ENCODE assay signal across 10 mouse cellular contexts in the genomic region with DNA sequence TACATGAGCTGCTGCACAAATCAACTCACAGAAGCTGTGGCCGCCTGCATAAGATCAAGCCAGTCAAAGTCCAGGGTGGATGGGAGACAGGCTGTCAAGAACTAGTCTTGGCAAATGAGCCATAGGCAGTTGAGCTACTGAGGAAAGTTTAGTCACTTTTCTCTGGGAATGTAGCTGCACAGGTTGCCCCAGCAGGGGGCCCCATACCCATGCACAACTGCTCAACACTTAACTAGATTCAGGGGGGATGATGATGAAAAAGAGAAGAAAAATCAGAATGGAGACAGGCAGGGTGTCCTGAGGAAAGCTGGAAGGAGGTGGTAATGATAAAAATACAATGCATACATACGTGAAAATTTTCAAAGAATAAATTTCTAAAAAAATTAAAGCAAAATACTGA. TPM values are rescaled to one million over a fixed set of nuclear protein-coding genes. Genes with fewer than 3 reads are reported as not detected.
DNase-seq lines count a peak whose midpoint lies in the region; ATAC-seq and TF ChIP-seq lines count a peak whose summit lies in the region.
"Had no signal": no experiment of that assay in that cellular context is flagged by ENCODE, and none has a peak within 500 bp of the region (broad histone marks: within the 10 kb centered on the region; RNA-seq: fewer than 3 reads in every experiment).

No protein-coding gene starts in this region.

- no peaks in the 10 kb centered on the region for H3K27me3 ChIP-seq in kidney, adult 2 months (replicated peaks; ENCODE audit: control insufficient read depth, insufficient read depth, low read length)
- no peaks in the 10 kb centered on the region for H3K27me3 ChIP-seq in kidney, embryonic 14.5 days (ENCODE audit: control insufficient read depth, insufficient read depth, low read length)
- no peaks in the 10 kb centered on the region for H3K27me3 ChIP-seq in lung, embryonic 14.5 days (ENCODE audit: insufficient read depth, low read length)
- H3K27me3 ChIP-seq in hindbrain, embryonic 13.5 days: no peaks in the 10 kb centered on the region
- H3K27me3 ChIP-seq: embryonic facial prominence, embryonic 12.5 days; limb, embryonic 15.5 days had no signal

- H3K4me2 ChIP-seq in kidney, embryonic 14.5 days (replicated peaks; ENCODE audit: low read depth, low read length): no peak overlapping the region
- H3K4me2 ChIP-seq in lung, embryonic 14.5 days: no peak overlapping the region
- H3K4me2 ChIP-seq in hindbrain, embryonic 13.5 days: no peak overlapping the region
- H3K4me2 ChIP-seq: embryonic facial prominence, embryonic 12.5 days; limb, embryonic 15.5 days had no signal

- no peak overlapping the region for H3K4me3 ChIP-seq in kidney, adult 2 months (ENCODE audit: insufficient read depth, low read depth, low read length)
- no peak overlapping the region for H3K4me3 ChIP-seq in kidney, embryonic 14.5 days (ENCODE audit: low read length)
- H3K4me3 ChIP-seq in lung, embryonic 14.5 days (ENCODE audit: low read depth, low read length): no peak overlapping the region
- H3K4me3 ChIP-seq in hindbrain, embryonic 13.5 days: no peak overlapping the region
- H3K4me3 ChIP-seq: embryonic facial prominence, embryonic 12.5 days; limb, embryonic 15.5 days had no signal

- ATAC-seq in kidney, embryonic 14.5 days (ENCODE audit: low FRiP score, low TSS enrichment): no peak
- no peak for ATAC-seq in lung, embryonic 14.5 days (ENCODE audit: insufficient read depth)
- ATAC-seq in hindbrain, embryonic 13.5 days (ENCODE audit: low FRiP score): no peak

- no peak overlapping the region for H3K9ac ChIP-seq in kidney, embryonic 14.5 days (ENCODE audit: low read depth, low read length)
- H3K9ac ChIP-seq in lung, embryonic 14.5 days: no peak overlapping the region
- no peak overlapping the region for H3K9ac ChIP-seq in hindbrain, embryonic 13.5 days
- H3K9ac ChIP-seq: embryonic facial prominence, embryonic 12.5 days; limb, embryonic 15.5 days had no signal

- H3K27ac ChIP-seq in kidney, adult 2 months (ENCODE audit: insufficient read depth, low read depth, low read length): no peak overlapping the region
- H3K27ac ChIP-seq in kidney, embryonic 14.5 days (ENCODE audit: low read depth, low read length): no peak overlapping the region
- H3K27ac ChIP-seq in lung, embryonic 14.5 days (ENCODE audit: low read depth): no peak overlapping the region
- no peak overlapping the region for H3K27ac ChIP-seq in hindbrain, embryonic 13.5 days
- H3K27ac ChIP-seq: embryonic facial prominence, embryonic 12.5 days; limb, embryonic 15.5 days had no signal

- TF ChIP-seq POLR2A in kidney, adult 2 months (IDR thresholded peaks at IDR 0.05; ENCODE audit: low read depth, low read length): no peak

- 74% methylated on average over 2 of the region's 2 CpGs for WGBS in kidney, adult 2 months
- WGBS in kidney, embryonic 14.5 days: 89% methylated on average over 2 of the region's 2 CpGs
- WGBS in lung, embryonic 14.5 days: 84% methylated on average over 2 of the region's 2 CpGs
- WGBS in hindbrain, embryonic 13.5 days: 96% methylated on average over 2 of the region's 2 CpGs

- H3K4me1 ChIP-seq in kidney, adult 2 months (ENCODE audit: control insufficient read depth, insufficient read depth, low read length): no peaks in the 10 kb centered on the region
- H3K4me1 ChIP-seq in kidney, embryonic 14.5 days (ENCODE audit: control insufficient read depth, insufficient read depth, low read length): no peaks in the 10 kb centered on the region
- H3K4me1 ChIP-seq in lung, embryonic 14.5 days (ENCODE audit: insufficient read depth): no peaks in the 10 kb centered on the region
- H3K4me1 ChIP-seq in hindbrain, embryonic 13.5 days (replicated peaks): no peaks in the 10 kb centered on the region
- H3K4me1 ChIP-seq: embryonic facial prominence, embryonic 12.5 days; limb, embryonic 15.5 days had no signal

- no peaks in the 10 kb centered on the region for H3K9me3 ChIP-seq in kidney, embryonic 14.5 days (ENCODE audit: control insufficient read depth, low read length)
- H3K9me3 ChIP-seq in lung, embryonic 14.5 days (ENCODE audit: low read depth, low read length): no peaks in the 10 kb centered on the region
- no peaks in the 10 kb centered on the region for H3K9me3 ChIP-seq in hindbrain, embryonic 13.5 days
- H3K9me3 ChIP-seq: embryonic facial prominence, embryonic 12.5 days; limb, embryonic 15.5 days had no signal

- peaks cover 4% of the 10 kb centered on the region for H3K36me3 ChIP-seq in kidney, adult 2 months (ENCODE audit: control insufficient read depth, insufficient read depth, low read length)
- peaks cover 10% of the 10 kb centered on the region for H3K36me3 ChIP-seq in kidney, embryonic 14.5 days (ENCODE audit: control insufficient read depth, insufficient read depth, low read length)
- peaks cover 36% of the 10 kb centered on the region for H3K36me3 ChIP-seq in lung, embryonic 14.5 days (ENCODE audit: insufficient read depth)
- H3K36me3 ChIP-seq in hindbrain, embryonic 13.5 days: peaks cover 31% of the 10 kb centered on the region

- DNase-seq in kidney, adult 2 months: peak; percentile 33
- DNase-seq in CD8-positive naive resting alpha-beta T cell, adult 2 months (ENCODE audit: low read depth in 2 of 2, low spot score in 2 of 2): peak; percentile 2 to 30
- DNase-seq in adrenal gland, adult 2 months: peak; percentile 56
- DNase-seq in gastrocnemius, postnatal 10 days: peak; percentile 24
- DNase-seq in lung, embryonic 14.5 days: peak; percentile 51
- peak; percentile 61 for DNase-seq in thymus, postnatal 4 days

- peak; percentile 66 for TF ChIP-seq CTCF in kidney, adult 2 months (conservative IDR thresholded peaks at IDR 0.05; ENCODE audit: insufficient read depth, insufficient read length, low read depth, low read length)
- peak; percentile 56 for TF ChIP-seq CTCF in lung, embryonic 14.5 days (IDR thresholded peaks at IDR 0.05; ENCODE audit: low read depth)

RNA-seq across cellular contexts. Expression of a gene that starts 42.7 kb away (rescaled TPM):
- 20.2 and 24.3 TPM in 2 replicates for polyA plus RNA-seq in kidney, adult 2 months (2012; rRNA removed)
- 16.9 and 22.2 TPM in 2 replicates for polyA plus RNA-seq in kidney, embryonic 14.5 days (2014; fragmentation: Nextera tagmentation; extraction: Ambion mirVana)
- total RNA-seq in adrenal gland, adult 2 months (2021): 10 to 100 TPM; 52.5 to 83.6 TPM
- polyA plus RNA-seq in adrenal gland, adult 2 months (2012; rRNA removed): 22.2 and 22.7 TPM in 2 replicates
- 10 to 100 TPM; 33.2 to 39.5 TPM for total RNA-seq in gastrocnemius, postnatal 10 days (2021)
- polyA plus RNA-seq in lung, embryonic 14.5 days (2014; fragmentation: Nextera tagmentation; extraction: Ambion mirVana): 20.4 and 20.5 TPM in 2 replicates
- polyA plus RNA-seq in hindbrain, embryonic 13.5 days (2015; fragmentation: Nextera tagmentation; extraction: Ambion mirVana): 21.9 and 22.2 TPM in 2 replicates

RNA-seq across cellular contexts. Expression of a gene that starts 57.8 kb away (rescaled TPM):
- 11.3 and 15.1 TPM in 2 replicates for polyA plus RNA-seq in kidney, adult 2 months (2012; rRNA removed)
- polyA plus RNA-seq in kidney, embryonic 14.5 days (2014; fragmentation: Nextera tagmentation; extraction: Ambion mirVana): 31.6 and 36.4 TPM in 2 replicates
- 10 to 100 TPM; 36.3 to 39.8 TPM for total RNA-seq in adrenal gland, adult 2 months (2021)
- polyA plus RNA-seq in adrenal gland, adult 2 months (2012; rRNA removed): 5.1 and 5.6 TPM in 2 replicates
- 10 to 100 TPM; 15.4 to 22.2 TPM for total RNA-seq in gastrocnemius, postnatal 10 days (2021)
- 42.3 and 49.2 TPM in 2 replicates for polyA plus RNA-seq in lung, embryonic 14.5 days (2014; fragmentation: Nextera tagmentation; extraction: Ambion mirVana)
- polyA plus RNA-seq in hindbrain, embryonic 13.5 days (2015; fragmentation: Nextera tagmentation; extraction: Ambion mirVana): 51.5 and 53.1 TPM in 2 replicates
